Mouse (Mus musculus) midbrain, embryonic 14.5 days (tissue): Measurements from ENCODE around the gene Cdk9. TPM values are rescaled to one million over a fixed set of nuclear protein-coding genes. Genes with fewer than 3 reads are reported as not detected.
A peak's percentile ranks its signal among the peaks of the same experiment; 100 is the strongest.

ENCODE experiments used
- ATAC-seq: fragments of 200-750 bp; cut with Nextera tagmentation; 2 replicates; pipeline ENCODE4 v1.8.0; 2017; ENCODE audit warnings: moderate number of reproducible peaks, moderate library complexity; ENCODE audit not compliant: low FRiP score, low TSS enrichment
- DNase-seq: peaks from one replicate; pipeline ENCODE4 v3.0.0-alpha.2; 2015
- H3K27ac ChIP-seq: fragments of 300-500 bp; sonication (generic); replicated peaks from 2 replicates; pipeline ENCODE4 v1.5.1; 2014; ENCODE audit warnings: mild to moderate bottlenecking, low read depth, low read length, moderate library complexity
- H3K27me3 ChIP-seq: fragments of 300-500 bp; sonication (generic); 2 replicates; pipeline ENCODE4 v1.6.1; 2014; ENCODE audit warnings: low read length, control low read depth, mixed read lengths; ENCODE audit not compliant: control insufficient read depth, insufficient read depth
- H3K36me3 ChIP-seq: fragments of 300-500 bp; sonication (generic); 2 replicates; pipeline ENCODE4 v1.6.1; 2014; ENCODE audit warnings: low read length, control low read depth; ENCODE audit not compliant: control insufficient read depth, insufficient read depth
- H3K4me1 ChIP-seq: fragments of 300-500 bp; sonication (generic); 2 replicates; pipeline ENCODE4 v1.6.1; 2014; ENCODE audit warnings: mild to moderate bottlenecking, antibody characterized with exemption, low read length, control low read depth; ENCODE audit not compliant: control insufficient read depth, insufficient read depth
- H3K4me2 ChIP-seq: fragments of 300-500 bp; sonication (generic); 2 replicates; pipeline ENCODE4 v1.6.1; 2014; ENCODE audit warnings: mild to moderate bottlenecking, low read length, moderate library complexity
- H3K4me3 ChIP-seq: fragments of 300-500 bp; sonication (generic); replicated peaks from 2 replicates; pipeline ENCODE4 v1.5.1; 2014; ENCODE audit warnings: low read depth, low read length
- H3K9ac ChIP-seq: fragments of 300-500 bp; sonication (generic); replicated peaks from 2 replicates; pipeline ENCODE4 v1.6.1; 2014; ENCODE audit warnings: mild to moderate bottlenecking, low read length, moderate library complexity
- H3K9me3 ChIP-seq: fragments of 300-500 bp; sonication (generic); 2 replicates; pipeline ENCODE4 v1.6.1; 2016; ENCODE audit warnings: low read length, control low read depth, mixed read lengths; ENCODE audit not compliant: control insufficient read depth
- WGBS: fragments of 180-500 bp; shearing (Covaris S2); extraction: QIAGEN DNeasy Blood & Tissue Kit; methylation state at CpG from one replicate; pipeline ENCODE4 v1.1.7; 2014; 5-methylcytosine and 5-hydroxymethylcytosine counted together
- polyA plus RNA-seq: library from polyadenylated mRNA; unstranded; fragments of >200 nt; fragmentation: Nextera tagmentation; extraction: Ambion mirVana; gene quantifications from 2 replicates; pipeline ENCODE4 v1.2.1, GENCODE M21; 2014

The Cdk9 gene
- polyA plus RNA-seq, 1 experiment from 2014 or later = 61.4 TPM

GRCm38 (mm10) chr2:32751665-32752033, 38.8 kb upstream of the Cdk9 start:
- H3K4me2 ChIP-seq = peak overlapping the region; percentile 52
- H3K4me3 ChIP-seq = peak overlapping the region; percentile 25
- H3K9me3 ChIP-seq = no peaks in the 10 kb centered on the region
- H3K36me3 ChIP-seq = peaks cover 69% of the 10 kb centered on the region
- DNase-seq (no peak), ATAC-seq (no peak)
- 15% methylated on average over 10 of the region's 10 CpGs for WGBS
- no peaks in the 10 kb centered on the region for H3K27me3 ChIP-seq
- H3K9ac ChIP-seq = peak overlapping the region; percentile 43
- H3K27ac ChIP-seq = peak overlapping the region; percentile 78
- H3K4me1 ChIP-seq = peaks cover 20% of the 10 kb centered on the region

GRCm38 (mm10) chr2:32750887-32751664, 38.2 kb upstream of the Cdk9 start:
- H3K27ac ChIP-seq = peak overlapping the region; percentile 78
- H3K9me3 ChIP-seq = no peaks in the 10 kb centered on the region
- no peaks in the 10 kb centered on the region for H3K27me3 ChIP-seq
- ATAC-seq = peak; percentile 77
- H3K4me2 ChIP-seq = peak overlapping the region; percentile 52
- H3K36me3 ChIP-seq = peaks cover 75% of the 10 kb centered on the region
- peak; percentile 78 for DNase-seq
- 2% methylated on average over 31 of the region's 31 CpGs for WGBS
- peaks cover 20% of the 10 kb centered on the region for H3K4me1 ChIP-seq
- H3K9ac ChIP-seq = peak overlapping the region; percentile 43
- peak overlapping the region; percentile 25 for H3K4me3 ChIP-seq

GRCm38 (mm10) chr2:32750199-32750598, 37.3 kb upstream of the Cdk9 start:
- Histone ChIP-seq H3K27me3 (no peaks in the 10 kb centered on the region), H3K4me2 (peak overlapping the region; percentile 52; the same call in 1 of the 2 replicates), H3K27ac (0 out of 2 replicates have a peak overlapping the region, but pooled peaks have one; percentile 78), H3K4me1 (peaks cover 20% of the 10 kb centered on the region), H3K9me3 (no peaks in the 10 kb centered on the region), H3K9ac (no peak overlapping the region), H3K4me3 (no peak overlapping the region), H3K36me3 (peaks cover 80% of the 10 kb centered on the region)
- DNase-seq (no peak), ATAC-seq (no peak)
- WGBS = 77% methylated on average over 7 of the region's 7 CpGs

DNA sequence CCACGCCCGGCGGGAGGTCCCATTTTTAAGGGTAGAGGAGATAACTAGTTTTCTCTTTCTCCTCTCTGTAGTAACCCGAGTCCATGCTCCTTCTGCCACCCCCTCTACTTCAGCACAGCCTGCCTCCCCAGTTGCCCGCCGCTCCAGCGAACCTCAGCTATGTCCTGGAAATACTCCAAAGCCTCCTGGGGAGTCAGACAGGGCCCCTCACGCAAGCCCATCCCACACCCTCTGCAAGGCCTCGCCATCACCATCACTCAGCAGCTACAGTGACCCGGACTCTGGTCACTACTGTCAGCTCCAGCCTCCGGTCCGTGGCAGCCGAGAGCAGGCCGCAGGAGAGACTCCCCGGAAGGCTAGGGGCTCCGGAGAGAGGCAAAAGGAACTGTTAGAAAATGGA, 36.2 kb upstream of the Cdk9 start:
- Histone ChIP-seq H3K4me1 (peaks cover 20% of the 10 kb centered on the region), H3K4me3 (no peak overlapping the region), H3K4me2 (no peak overlapping the region), H3K36me3 (peaks cover 77% of the 10 kb centered on the region), H3K27ac (no peak overlapping the region), H3K9ac (no peak overlapping the region), H3K27me3 (no peaks in the 10 kb centered on the region), H3K9me3 (no peaks in the 10 kb centered on the region)
- 94% methylated on average over 16 of the region's 16 CpGs for WGBS
- no peak for ATAC-seq
- DNase-seq = no peak

GRCm38 (mm10) chr2:32744272-32744982, 31.6 kb upstream of the Cdk9 start:
- Histone ChIP-seq H3K9ac (no peak overlapping the region), H3K9me3 (no peaks in the 10 kb centered on the region), H3K4me2 (no peak overlapping the region), H3K36me3 (peaks cover 48% of the 10 kb centered on the region), H3K4me1 (peaks cover 18% of the 10 kb centered on the region), H3K4me3 (no peak overlapping the region), H3K27ac (no peak overlapping the region), H3K27me3 (no peaks in the 10 kb centered on the region)
- no peak for DNase-seq
- no peak for ATAC-seq
- WGBS = 77% methylated on average over 15 of the region's 15 CpGs

DNA sequence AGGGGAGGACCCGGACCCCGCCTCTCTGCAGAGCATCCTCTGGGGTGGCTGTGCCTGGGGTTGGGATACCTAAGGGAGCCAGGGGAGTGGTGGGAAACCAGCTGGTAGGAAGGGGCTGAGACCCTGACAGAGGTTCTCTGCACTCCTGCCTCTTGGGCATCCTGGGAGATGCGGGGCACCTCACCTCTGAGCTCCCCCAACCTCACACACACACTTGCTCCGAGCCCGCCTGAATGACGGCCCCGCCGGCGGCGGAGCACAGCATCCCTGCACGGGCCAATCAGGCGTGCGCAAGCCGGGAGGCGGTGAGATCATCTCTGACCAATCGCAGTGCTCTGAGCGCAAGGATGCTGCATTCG, 29.3 kb upstream of the Cdk9 start:
- H3K27ac ChIP-seq = peak overlapping the region; percentile 86
- H3K36me3 ChIP-seq = peaks cover 30% of the 10 kb centered on the region
- H3K4me1 ChIP-seq = peaks cover 18% of the 10 kb centered on the region
- peak overlapping the region; percentile 85 for H3K9ac ChIP-seq
- DNase-seq = peak; percentile 94
- peak overlapping the region; percentile 82 for H3K4me2 ChIP-seq
- WGBS = under 1% methylated on average over 18 of the region's 18 CpGs
- peak overlapping the region; percentile 82 for H3K4me3 ChIP-seq
- H3K27me3 ChIP-seq = no peaks in the 10 kb centered on the region
- ATAC-seq = peak; percentile 89
- no peaks in the 10 kb centered on the region for H3K9me3 ChIP-seq

DNA sequence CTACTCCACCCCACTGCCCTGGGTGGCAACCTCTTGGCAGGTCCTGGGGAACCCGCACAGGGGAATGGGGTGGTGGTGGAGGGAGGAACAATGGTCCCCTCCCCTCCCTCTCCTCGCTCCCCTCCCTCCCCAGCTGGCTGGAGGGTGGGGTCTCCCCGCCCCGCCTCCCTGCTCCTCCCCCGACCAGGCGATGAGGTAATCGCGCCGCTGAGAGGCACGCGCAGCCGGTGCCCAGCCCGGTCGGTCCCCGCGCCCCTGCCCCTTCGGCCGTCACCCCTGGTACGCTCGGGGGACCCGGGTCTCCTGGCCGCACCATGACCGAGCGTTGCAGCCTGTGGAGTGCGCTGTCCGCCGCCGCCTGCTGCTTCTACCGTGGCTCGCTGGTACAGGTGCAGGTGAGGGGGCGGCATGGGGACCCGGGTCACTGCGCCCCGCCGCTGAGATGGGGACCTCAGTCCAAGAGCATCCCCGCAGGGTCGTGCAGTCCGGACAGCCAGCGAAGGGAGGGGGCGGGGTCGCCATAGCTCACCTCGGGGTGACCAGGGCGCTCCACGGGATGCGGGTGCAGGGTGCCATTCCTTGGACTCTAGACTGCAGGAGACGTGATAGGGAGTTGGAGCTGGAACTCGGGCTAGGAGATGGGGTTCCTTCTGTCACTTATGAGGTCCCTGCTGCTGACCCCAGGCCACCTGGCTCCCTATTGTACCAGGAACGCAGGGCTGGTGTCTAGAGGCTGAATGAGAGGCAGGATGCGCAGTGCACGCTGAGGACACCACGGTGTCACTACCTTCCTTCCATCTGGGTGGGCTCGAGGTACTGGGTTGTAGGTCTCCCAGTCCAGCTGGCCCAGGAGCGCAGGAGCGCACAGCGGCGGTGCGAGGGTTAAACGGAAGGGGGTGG, 28.6 kb upstream of the Cdk9 start:
- no peaks in the 10 kb centered on the region for H3K27me3 ChIP-seq
- H3K36me3 ChIP-seq = peaks cover 24% of the 10 kb centered on the region
- H3K27ac ChIP-seq = peak overlapping the region; percentile 86
- H3K9me3 ChIP-seq = no peaks in the 10 kb centered on the region
- peaks cover 18% of the 10 kb centered on the region for H3K4me1 ChIP-seq
- ATAC-seq = peak; percentile 60
- H3K9ac ChIP-seq = peak overlapping the region; percentile 85
- DNase-seq = peak; percentile 87
- H3K4me3 ChIP-seq = peak overlapping the region; percentile 82
- WGBS = 2% methylated on average over 54 of the region's 58 CpGs
- H3K4me2 ChIP-seq = peak overlapping the region; percentile 82

- WGBS = 6% methylated on average over 11 of the region's 11 CpGs
- no peaks in the 10 kb centered on the region for H3K9me3 ChIP-seq
- peaks cover 17% of the 10 kb centered on the region for H3K36me3 ChIP-seq
These were observed 28.0 kb upstream of the Cdk9 start, which contains the start of gene 6330409D20Rik for GRCm38 (mm10) chr2:32740916-32741272. TSS of gene 6330409D20Rik (minus strand) at chr2:32741016.

More at GRCm38 (mm10) chr2:32740916-32741272, 28.0 kb upstream of the Cdk9 start, which contains the start of gene 6330409D20Rik:
- no peak for ATAC-seq
- no peak for DNase-seq
- Histone ChIP-seq H3K4me3 (peak within 1 kb of the TSS; percentile 82), H3K27me3 (no peaks in the 10 kb centered on the region), H3K4me2 (peak within 1 kb of the TSS; percentile 82), H3K9ac (peak within 1 kb of the TSS; percentile 85), H3K4me1 (peaks cover 18% of the 10 kb centered on the region), H3K27ac (peak within 1 kb of the TSS; percentile 86)
